Mouse (Mus musculus): ENCODE data around the gene Zfr2. TPM values are rescaled to one million over a fixed set of nuclear protein-coding genes. Genes with fewer than 3 reads are reported as not detected.

The Zfr2 gene
- 39.7 and 44.7 TPM in 2 replicates for polyA plus RNA-seq (2012; rRNA removed)
- 9.7 and 10.5 TPM in 2 replicates for polyA plus RNA-seq (2014; fragmentation: Nextera tagmentation; extraction: Ambion mirVana)

DNA sequence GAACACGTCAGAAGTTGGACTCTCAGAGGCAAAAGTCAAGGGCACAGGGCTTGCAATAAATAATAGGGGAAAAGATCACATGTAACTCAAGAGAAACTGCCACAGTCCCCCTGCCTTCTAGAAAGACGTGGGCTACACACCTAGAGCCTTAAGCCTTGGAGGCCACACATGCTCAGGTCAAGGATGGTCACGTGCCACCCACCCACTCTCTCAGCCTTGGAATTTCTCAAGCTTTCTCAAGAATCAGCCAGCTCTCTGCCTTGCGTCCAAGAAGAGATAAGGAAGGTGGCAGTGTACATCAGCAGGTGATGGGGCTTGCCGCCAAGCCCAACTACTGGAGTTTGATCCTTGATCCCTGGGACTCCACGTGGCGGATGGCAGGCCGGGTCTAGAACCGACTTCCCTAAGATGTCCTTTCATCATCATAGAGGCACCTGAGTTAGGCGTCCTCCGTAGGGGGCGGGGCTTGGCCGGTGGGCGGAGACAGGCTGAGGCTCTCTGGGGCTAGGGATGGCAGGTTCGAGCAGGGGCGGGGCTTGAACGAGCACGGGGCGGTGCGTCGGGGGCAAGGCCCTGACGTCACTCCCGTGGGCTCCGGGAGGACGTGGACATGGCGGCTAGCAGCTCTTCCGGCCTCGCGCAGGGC, at the start of gene Zfr2:
Gene Zfr2, plus strand, starts transcription at position 576 of the 646 bp plus-strand sequence.
- peaks cover 35% of the 10 kb centered on the region for H3K27me3 ChIP-seq (ENCODE audit: control insufficient read depth, insufficient read depth, low read length)
- H3K27ac ChIP-seq (replicated peaks; ENCODE audit: low read depth, low read length), result no peak within 1 kb of the TSS

DNA sequence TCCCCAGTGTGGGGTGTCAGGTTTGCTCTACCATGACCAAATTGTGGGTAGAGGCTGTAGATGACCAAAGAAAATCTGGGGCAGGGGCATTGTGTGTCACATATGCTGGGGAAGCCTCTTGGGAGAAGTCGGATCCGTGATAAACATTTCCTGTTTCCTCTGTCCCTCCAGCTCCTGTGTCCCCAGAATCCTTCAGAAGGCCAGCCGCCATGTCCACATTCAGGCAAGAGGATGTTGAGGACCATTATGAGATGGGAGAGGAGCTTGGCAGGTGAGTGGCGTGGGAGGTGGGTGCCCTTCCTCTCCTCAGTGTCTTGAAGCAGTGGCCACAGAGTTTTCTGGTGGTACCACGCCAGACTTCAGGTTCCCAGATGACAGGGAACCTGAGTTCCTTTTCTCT, 49.1 kb upstream of the Zfr2 start, which contains the start of gene 4930442H23Rik:
Gene 4930442H23Rik, minus strand, starts transcription at position 45 of the 400 bp plus-strand sequence.
- peak within 1 kb of the TSS; percentile 65; the same call in 1 of the 2 replicates for H3K27ac ChIP-seq (replicated peaks; ENCODE audit: low read depth, low read length)
- peaks cover 7% of the 10 kb centered on the region for H3K4me1 ChIP-seq (ENCODE audit: control insufficient read depth, insufficient read depth, low read length)
- no peak for DNase-seq (ENCODE audit: low spot score)
- H3K4me3 ChIP-seq (replicated peaks; ENCODE audit: low read length), result peak within 1 kb of the TSS; percentile 75
- H3K9me3 ChIP-seq (ENCODE audit: control insufficient read depth, low read length), result no peaks in the 10 kb centered on the region
- TF ChIP-seq POLR2A (IDR thresholded peaks at IDR 0.05; ENCODE audit: borderline replicate concordance, extremely low read depth, insufficient read depth, insufficient read length), result no peak
- ATAC-seq (ENCODE audit: low FRiP score, low read depth), result no peak
- H3K9ac ChIP-seq (ENCODE audit: low read depth, low read length, severe bottlenecking), result peak within 1 kb of the TSS; percentile 70
- H3K4me2 ChIP-seq (replicated peaks; ENCODE audit: low read depth, low read length, severe bottlenecking), result peak within 1 kb of the TSS; percentile 65
- H3K27me3 ChIP-seq (ENCODE audit: control insufficient read depth, insufficient read depth, low read length), result no peaks in the 10 kb centered on the region
- peaks cover 78% of the 10 kb centered on the region for H3K36me3 ChIP-seq (ENCODE audit: control insufficient read depth, insufficient read depth, low read length)
- 85% methylated on average over 5 of the region's 5 CpGs for WGBS

More for the DNA sequence above, at the start of gene Zfr2:
- ATAC-seq (ENCODE audit: low FRiP score, low read depth) (peak; percentile 88), DNase-seq (ENCODE audit: low spot score) (peak; percentile 59)
- H3K4me3 ChIP-seq (replicated peaks; ENCODE audit: low read length), result peak within 1 kb of the TSS; percentile 71
- WGBS, result 11% methylated on average over 29 of the region's 29 CpGs
- peaks cover 12% of the 10 kb centered on the region for H3K4me1 ChIP-seq (ENCODE audit: control insufficient read depth, insufficient read depth, low read length)
- TF ChIP-seq POLR2A (IDR thresholded peaks at IDR 0.05; ENCODE audit: borderline replicate concordance, extremely low read depth, insufficient read depth, insufficient read length), result no peak
- H3K36me3 ChIP-seq (ENCODE audit: control insufficient read depth, insufficient read depth, low read length), result no peaks in the 10 kb centered on the region; the same call in 1 of the 2 replicates
- H3K9ac ChIP-seq (ENCODE audit: low read depth, low read length, severe bottlenecking), result peak within 1 kb of the TSS; percentile 72
- H3K4me2 ChIP-seq (replicated peaks; ENCODE audit: low read depth, low read length, severe bottlenecking), result peak within 1 kb of the TSS; percentile 81
- H3K9me3 ChIP-seq (ENCODE audit: control insufficient read depth, low read length), result no peaks in the 10 kb centered on the region

DNA sequence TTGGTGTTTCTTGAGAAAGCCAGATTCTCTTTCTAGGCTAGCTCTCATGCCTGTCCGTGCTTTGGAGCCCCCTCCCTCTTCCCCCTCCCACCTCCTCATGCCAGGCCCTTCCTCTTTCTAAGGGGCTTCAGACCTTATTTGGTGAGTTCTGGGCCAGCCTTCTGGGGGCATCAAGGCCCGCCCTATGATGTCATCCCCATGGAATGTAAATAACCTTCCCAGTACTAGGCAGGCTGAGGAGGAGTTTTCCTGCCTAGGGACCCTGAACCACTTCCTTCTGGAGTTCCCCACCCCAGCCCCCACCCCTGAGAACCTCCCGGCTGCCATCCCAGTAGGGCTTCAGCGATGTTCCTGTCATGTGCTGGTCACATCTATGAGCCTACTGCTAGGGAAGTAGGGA, 48.2 kb upstream of the Zfr2 start:
- peaks cover 70% of the 10 kb centered on the region for H3K36me3 ChIP-seq (ENCODE audit: control insufficient read depth, insufficient read depth, low read length)
- DNase-seq (ENCODE audit: low spot score) (no peak), ATAC-seq (ENCODE audit: low FRiP score, low read depth) (no peak)
- WGBS, result 44% methylated on average over 4 of the region's 4 CpGs
- no peak overlapping the region for H3K27ac ChIP-seq (replicated peaks; ENCODE audit: low read depth, low read length)
- no peak overlapping the region for H3K9ac ChIP-seq (ENCODE audit: low read depth, low read length, severe bottlenecking)
- no peak overlapping the region for H3K4me2 ChIP-seq (replicated peaks; ENCODE audit: low read depth, low read length, severe bottlenecking)
- no peaks in the 10 kb centered on the region for H3K27me3 ChIP-seq (ENCODE audit: control insufficient read depth, insufficient read depth, low read length)
- H3K4me1 ChIP-seq (ENCODE audit: control insufficient read depth, insufficient read depth, low read length), result peaks cover 7% of the 10 kb centered on the region
- TF ChIP-seq POLR2A (IDR thresholded peaks at IDR 0.05; ENCODE audit: borderline replicate concordance, extremely low read depth, insufficient read depth, insufficient read length), result no peak
- no peaks in the 10 kb centered on the region for H3K9me3 ChIP-seq (ENCODE audit: control insufficient read depth, low read length)
- H3K4me3 ChIP-seq (replicated peaks; ENCODE audit: low read length), result no peak overlapping the region

DNA sequence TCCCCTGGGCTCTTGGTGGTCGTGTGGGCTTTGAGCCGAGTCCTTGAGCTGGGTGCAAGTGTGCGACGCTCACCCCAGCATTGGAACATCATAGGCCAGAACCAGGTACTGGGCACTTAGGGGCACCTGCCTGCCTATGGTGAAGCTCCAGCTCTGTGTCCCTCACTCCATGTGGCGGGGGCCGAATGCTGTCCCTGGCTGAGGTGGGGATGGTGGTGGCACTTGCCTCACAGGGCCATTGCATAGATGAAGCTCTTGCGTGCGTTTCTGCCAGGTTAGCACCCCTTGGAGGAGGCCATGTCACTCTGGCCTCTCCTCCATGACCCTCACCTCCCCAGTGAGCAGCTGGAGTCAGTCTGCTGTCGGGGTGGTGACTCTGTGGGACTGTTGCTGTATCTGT, 45.8 kb upstream of the Zfr2 start:
- TF ChIP-seq POLR2A (IDR thresholded peaks at IDR 0.05; ENCODE audit: borderline replicate concordance, extremely low read depth, insufficient read depth, insufficient read length), result no peak
- no peaks in the 10 kb centered on the region for H3K9me3 ChIP-seq (ENCODE audit: control insufficient read depth, low read length)
- no peak overlapping the region for H3K4me3 ChIP-seq (replicated peaks; ENCODE audit: low read length)
- WGBS, result 97% methylated on average over 9 of the region's 9 CpGs
- H3K27me3 ChIP-seq (ENCODE audit: control insufficient read depth, insufficient read depth, low read length), result no peaks in the 10 kb centered on the region
- peaks cover 11% of the 10 kb centered on the region for H3K4me1 ChIP-seq (ENCODE audit: control insufficient read depth, insufficient read depth, low read length)
- H3K4me2 ChIP-seq (replicated peaks; ENCODE audit: low read depth, low read length, severe bottlenecking), result no peak overlapping the region
- H3K9ac ChIP-seq (ENCODE audit: low read depth, low read length, severe bottlenecking), result no peak overlapping the region
- no peak overlapping the region for H3K27ac ChIP-seq (replicated peaks; ENCODE audit: low read depth, low read length)
- ATAC-seq (ENCODE audit: low FRiP score, low read depth) (no peak), DNase-seq (ENCODE audit: low spot score) (no peak)
- H3K36me3 ChIP-seq (ENCODE audit: control insufficient read depth, insufficient read depth, low read length), result peaks cover 61% of the 10 kb centered on the region

DNA sequence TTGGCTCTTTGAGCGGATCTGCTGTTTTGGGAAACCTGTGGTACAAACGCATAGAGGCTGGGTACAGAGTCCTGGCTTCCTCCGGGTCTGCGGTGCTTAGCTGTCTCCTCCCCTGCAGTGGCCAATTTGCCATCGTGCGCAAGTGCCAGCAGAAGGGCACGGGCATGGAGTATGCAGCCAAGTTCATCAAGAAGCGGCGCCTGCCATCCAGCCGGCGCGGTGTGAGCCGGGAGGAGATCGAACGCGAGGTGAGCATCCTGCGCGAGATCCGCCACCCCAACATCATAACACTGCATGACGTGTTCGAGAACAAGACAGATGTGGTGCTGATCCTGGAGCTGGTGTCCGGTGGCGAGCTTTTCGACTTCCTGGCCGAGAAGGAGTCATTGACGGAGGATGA, 43.1 kb upstream of the Zfr2 start:
- ATAC-seq (ENCODE audit: low FRiP score, low read depth) (no peak), DNase-seq (ENCODE audit: low spot score) (no peak)
- H3K36me3 ChIP-seq (ENCODE audit: control insufficient read depth, insufficient read depth, low read length), result peaks cover 48% of the 10 kb centered on the region
- no peak overlapping the region for H3K9ac ChIP-seq (ENCODE audit: low read depth, low read length, severe bottlenecking)
- TF ChIP-seq POLR2A (IDR thresholded peaks at IDR 0.05; ENCODE audit: borderline replicate concordance, extremely low read depth, insufficient read depth, insufficient read length), result no peak
- no peaks in the 10 kb centered on the region for H3K9me3 ChIP-seq (ENCODE audit: control insufficient read depth, low read length)
- H3K27me3 ChIP-seq (ENCODE audit: control insufficient read depth, insufficient read depth, low read length), result peaks cover 12% of the 10 kb centered on the region; the same call in 1 of the 2 replicates
- H3K4me3 ChIP-seq (replicated peaks; ENCODE audit: low read length), result no peak overlapping the region
- H3K27ac ChIP-seq (replicated peaks; ENCODE audit: low read depth, low read length), result no peak overlapping the region
- H3K4me2 ChIP-seq (replicated peaks; ENCODE audit: low read depth, low read length, severe bottlenecking), result no peak overlapping the region
- WGBS, result 79% methylated on average over 26 of the region's 26 CpGs
- peaks cover 22% of the 10 kb centered on the region for H3K4me1 ChIP-seq (ENCODE audit: control insufficient read depth, insufficient read depth, low read length)
